Mouse (Mus musculus): Measurements from ENCODE around the gene Slc27a5. TPM values are rescaled to one million over a fixed set of nuclear protein-coding genes. Genes with fewer than 3 reads are reported as not detected.

Slc27a5 gene
- total RNA-seq (2021) = under 1 TPM in 1 of 2 experiments, not detected in 1; 0.34 TPM

DNA sequence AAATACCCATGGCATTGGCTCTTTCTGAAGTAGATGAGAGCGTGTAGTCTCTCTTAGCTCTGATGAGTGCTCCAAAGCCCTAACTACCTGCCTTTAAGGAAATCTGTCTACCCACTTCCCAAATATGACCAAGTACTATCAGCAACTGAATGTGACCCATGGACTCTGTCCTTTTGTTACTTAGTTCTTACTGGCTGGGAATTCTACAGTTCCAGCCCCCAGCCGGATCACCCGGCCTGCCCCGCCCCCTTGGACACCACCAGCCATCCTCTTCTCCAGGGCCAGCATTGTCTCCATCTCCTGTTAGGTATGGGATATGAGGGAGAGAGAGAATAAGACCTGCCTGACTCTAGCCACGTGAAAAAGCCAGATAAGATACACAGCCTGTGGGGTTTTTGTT is at the start of gene Slc27a5:
Gene Slc27a5, minus strand, starts transcription at position 140 of the 400 bp plus-strand sequence.
- DNase-seq (ENCODE audit: low spot score in 2 of 2) = no peak
- intact Hi-C loops (cut with DNase I) = no loop called here

DNA sequence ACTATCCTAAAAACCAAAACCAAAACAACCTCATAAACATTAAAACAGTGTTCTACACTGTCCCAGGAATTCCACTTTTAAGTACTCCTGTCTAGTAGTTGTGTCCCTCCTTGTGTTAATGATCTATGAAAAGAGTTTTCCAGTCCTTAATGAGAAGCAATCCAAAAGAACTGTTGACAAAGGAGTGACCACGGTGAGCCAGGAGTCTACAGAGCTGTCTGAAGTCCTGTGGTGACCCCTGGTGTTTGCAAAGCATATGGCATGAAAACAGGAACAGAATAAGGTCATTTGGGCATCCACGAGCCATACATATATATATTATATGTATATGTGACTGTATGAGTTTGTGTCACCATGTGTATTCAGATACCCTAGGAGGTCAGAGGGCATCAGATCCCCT is 48.1 kb upstream of the Slc27a5 start:
- no peak for DNase-seq (ENCODE audit: low spot score in 2 of 2)
- intact Hi-C loops (cut with DNase I) = loop anchor here (5.0 kb wide), 1 partner anchor 39 kb away; no protein-coding TSS in a partner anchor

DNA sequence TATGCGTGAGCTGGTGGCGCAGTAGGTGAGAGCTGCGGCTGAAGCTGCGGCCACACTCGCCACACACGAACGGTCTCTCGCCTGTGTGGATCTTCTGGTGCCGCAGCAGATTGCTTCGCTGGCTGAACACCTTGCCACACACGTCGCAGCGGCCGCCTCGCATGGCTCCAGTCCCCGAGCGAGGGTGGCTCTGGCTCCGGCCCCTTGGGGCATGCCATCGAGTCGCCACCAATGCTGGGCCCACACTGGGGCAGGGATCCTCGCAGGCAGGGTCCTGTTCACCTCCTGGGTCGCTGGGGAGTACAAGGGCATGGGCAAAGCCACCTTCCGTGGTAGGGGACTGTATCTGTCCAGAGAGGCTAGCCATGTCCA is 46.2 kb upstream of the Slc27a5 start:
- DNase-seq (ENCODE audit: low spot score in 2 of 2) = no peak
- intact Hi-C loops (cut with DNase I) = no loop called here

DNA sequence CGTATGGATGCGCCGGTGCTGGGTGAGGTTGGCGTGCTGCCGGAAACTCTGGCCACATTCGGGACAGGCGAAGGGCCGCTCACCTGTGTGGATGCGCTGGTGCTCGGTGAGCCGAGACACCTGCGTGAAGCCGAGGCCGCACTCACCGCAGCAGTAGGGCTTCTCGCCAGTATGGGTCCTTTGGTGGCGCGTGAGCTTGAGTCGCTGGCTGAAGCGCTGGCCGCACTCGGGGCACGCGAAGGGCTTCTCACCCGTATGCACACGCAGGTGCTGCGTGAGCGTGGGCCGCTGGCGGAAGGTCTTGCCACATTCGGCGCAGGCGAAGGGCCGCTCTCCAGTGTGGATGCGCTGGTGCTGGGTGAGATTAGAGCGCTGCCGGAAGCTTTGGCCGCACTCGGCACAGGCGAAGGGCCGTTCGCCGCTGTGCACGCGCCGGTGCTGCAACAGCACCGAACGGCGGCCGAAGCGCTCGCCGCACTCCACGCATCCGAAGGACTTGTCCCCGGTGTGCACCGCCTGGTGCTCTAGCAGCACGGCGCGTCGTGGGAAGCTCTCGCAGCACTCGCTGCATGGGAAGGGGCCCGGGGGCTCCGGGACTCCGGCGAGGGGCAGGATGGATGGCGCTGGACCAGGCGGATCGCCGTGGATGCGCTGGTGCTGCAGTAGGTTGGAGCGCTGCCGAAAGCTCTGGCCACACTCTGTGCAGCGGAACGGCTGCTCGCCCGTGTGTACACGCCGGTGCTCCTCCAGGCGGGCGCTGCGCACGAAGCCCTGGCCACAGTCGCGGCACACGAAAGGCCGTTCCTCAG is 45.7 kb upstream of the Slc27a5 start:
- intact Hi-C loops (cut with DNase I) = no loop called here

DNA sequence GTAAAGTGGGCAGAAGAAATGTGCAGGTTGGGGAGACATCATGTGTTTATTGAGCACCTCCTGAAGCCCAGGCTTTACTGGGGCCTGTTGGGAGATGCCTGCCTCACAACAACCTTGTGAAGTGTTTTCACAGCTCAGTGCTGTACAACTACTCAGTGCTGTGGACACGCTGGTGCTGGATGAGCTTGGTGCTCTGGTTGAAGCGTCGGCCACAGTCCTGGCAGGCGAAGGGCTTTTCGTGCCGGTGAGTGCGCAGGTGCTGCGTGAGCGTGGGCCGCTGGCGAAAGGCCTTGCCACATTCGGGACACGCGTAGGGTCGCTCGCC is 45.1 kb upstream of the Slc27a5 start:
- intact Hi-C loops (cut with DNase I) = no loop called here
- DNase-seq (ENCODE audit: low spot score in 2 of 2) = no peak

More for the DNA sequence above, 45.7 kb upstream of the Slc27a5 start:
- DNase-seq (ENCODE audit: low spot score in 2 of 2) = peak; percentile 67 to 69

DNA sequence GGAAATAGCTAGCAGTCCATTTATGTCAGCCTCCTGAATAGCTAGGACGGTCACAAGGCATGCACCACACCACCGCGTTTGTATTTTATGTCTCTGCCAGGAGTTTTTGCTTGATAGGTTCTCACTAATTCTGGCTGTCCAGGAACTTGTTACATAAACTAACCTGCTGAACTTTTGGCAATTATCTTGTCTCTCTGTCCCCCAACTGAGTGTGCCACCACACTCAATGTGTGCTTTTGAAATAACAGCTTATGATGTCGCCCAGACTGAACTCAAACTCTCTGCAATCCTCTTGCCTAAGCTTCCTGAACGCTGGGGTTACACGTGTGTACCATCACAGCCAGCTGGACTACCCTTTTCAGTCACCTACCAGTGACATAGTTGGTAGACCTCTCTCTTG is 44.5 kb upstream of the Slc27a5 start:
- intact Hi-C loops (cut with DNase I) = no loop called here
- no peak for DNase-seq (ENCODE audit: low spot score in 2 of 2)

DNA sequence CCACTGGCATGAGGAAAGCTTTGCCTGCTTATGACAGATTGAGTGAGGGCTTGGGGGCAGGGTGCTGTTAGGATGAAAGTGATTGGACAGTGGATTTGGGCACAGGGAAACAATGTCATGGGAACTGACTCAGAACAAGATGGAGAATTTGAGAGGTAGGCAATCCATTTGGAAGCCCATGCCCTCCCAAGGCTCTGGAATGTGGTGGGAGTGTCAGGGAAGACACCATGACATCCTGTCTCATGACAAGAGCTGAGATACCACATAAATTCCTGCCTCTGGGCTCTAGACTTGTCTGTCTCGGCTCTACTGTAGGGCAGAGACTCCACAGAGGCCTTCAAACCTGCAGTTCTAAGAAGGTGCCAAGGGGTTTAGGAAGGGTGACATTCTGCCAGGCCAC is 43.3 kb upstream of the Slc27a5 start:
- DNase-seq (ENCODE audit: low spot score in 2 of 2) = no peak

DNA sequence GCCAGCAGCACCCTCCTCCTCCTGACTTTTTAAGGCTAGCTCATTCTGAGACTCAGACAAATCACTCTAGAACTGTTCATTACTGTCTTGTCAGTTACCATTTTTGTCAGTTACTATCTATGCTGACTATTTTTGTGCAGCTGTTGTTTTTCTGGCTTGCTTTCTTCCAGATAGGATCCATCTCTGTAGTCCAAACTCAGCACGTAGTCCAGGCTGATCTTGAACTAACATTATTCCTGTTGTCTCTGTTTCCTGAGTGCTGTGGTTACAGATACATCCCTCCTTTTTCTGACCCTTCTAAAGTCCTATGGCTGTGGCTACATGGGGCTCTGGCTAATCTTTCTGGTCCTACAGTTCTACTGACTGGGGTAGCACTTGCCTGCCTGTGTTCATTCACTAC is 41.2 kb upstream of the Slc27a5 start:
- intact Hi-C loops (cut with DNase I) = loop anchor here (2.0 to 10.0 kb wide), 2 partner anchors 14 to 224 kb away; partner anchors contain the start of gene Zfp329
- no peak for DNase-seq (ENCODE audit: low spot score in 2 of 2)

More for the DNA sequence above, 43.3 kb upstream of the Slc27a5 start:
- intact Hi-C loops (cut with DNase I) = no loop called here

DNA sequence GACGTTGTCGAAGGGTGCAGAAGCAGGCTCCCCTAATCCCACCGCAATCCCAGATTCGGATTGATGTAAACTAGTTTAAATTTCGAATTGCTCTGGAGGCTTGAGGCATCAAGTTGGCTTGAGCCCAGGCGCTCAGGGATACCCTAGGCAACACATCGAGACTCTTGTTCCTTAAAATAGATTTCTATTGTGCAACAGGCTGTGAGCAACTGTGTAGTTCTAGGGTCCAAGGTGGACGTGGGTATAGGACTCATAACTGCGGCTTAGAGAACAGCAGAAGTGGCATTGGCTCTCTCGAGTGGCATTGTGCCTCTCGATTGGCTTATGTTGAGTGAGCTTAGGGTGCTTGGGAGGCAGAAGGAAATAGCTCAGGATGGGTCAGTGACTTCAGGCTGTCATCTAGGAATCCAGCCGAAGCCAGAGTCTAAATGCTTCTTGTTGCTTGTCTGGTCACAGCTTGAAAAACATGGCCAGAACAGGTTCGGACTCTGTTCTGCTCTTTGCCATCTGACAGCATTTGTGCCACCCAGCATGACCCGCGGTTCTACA is 40.7 kb upstream of the Slc27a5 start:
- intact Hi-C loops (cut with DNase I) = loop anchor here (2.0 to 10.0 kb wide), 2 partner anchors 14 to 224 kb away; partner anchors contain the start of gene Zfp329
- no peak for DNase-seq (ENCODE audit: low spot score in 2 of 2)

DNA sequence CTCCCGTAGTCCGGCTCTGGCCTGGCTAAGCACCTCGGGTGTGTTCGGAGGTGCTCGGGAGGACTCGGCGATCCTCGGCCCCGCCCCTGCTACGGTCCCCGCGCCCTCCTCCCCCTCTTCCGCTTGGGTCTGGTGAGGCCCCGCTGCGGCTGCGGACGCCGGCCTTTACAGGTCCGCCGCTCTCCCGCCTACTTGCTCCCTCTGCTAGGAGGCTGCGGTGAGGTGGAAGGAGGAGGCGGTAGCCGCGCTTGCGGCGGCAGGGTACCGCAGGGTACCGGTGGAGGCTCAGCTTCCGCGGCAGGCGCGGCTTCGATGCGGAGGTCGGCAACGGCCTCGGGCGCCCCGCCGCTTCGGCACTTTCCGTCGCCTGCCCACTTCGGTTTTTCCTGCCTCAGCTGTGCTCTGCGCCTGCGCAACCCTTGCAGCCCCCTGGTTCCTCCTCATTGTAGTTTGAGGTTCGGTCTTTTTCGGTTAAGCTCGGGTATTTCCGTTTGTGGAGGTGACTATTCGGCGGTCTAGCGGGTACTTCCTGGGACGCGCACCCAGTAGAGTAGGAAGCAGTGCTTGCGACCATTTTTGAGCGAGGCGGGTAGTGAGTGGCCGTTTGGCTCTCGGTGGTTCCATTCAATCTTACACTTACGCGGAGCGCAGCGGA is 40.0 kb upstream of the Slc27a5 start, which contains the start of gene Ube2m:
Gene Ube2m, minus strand, starts transcription at position 375 of the 655 bp plus-strand sequence.
- peak; percentile 98 to 99 for DNase-seq (ENCODE audit: low spot score in 2 of 2)
- intact Hi-C loops (cut with DNase I) = loop anchor here (2.0 to 10.0 kb wide), 2 partner anchors 15 to 223 kb away; partner anchors contain the start of gene Zfp329

DNA sequence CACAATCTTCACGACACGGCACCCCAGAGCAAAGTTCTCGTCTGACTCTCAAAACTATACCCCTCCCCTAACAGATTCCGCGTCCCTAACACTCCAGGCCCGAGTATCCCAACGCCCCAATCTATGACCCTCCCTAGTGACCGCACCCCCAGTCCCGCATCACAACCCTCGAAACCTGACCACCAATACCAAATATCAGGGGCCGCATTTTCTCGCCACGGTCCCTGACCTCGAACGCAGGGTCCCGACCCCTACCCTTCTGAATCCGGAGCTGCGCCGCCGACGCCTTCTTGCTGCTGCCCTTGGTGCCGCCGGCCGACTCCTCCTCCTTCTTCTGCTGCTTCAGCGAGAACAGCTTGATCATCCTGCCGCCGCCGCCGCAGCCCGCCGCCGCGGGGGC is 39.4 kb upstream of the Slc27a5 start:
- intact Hi-C loops (cut with DNase I) = loop anchor here (10.0 kb wide), 1 partner anchor 223 kb away; the partner anchor contains the start of gene Zfp329
- DNase-seq (ENCODE audit: low spot score in 2 of 2) = peak in 1 of 2 experiments; percentile 64

DNA sequence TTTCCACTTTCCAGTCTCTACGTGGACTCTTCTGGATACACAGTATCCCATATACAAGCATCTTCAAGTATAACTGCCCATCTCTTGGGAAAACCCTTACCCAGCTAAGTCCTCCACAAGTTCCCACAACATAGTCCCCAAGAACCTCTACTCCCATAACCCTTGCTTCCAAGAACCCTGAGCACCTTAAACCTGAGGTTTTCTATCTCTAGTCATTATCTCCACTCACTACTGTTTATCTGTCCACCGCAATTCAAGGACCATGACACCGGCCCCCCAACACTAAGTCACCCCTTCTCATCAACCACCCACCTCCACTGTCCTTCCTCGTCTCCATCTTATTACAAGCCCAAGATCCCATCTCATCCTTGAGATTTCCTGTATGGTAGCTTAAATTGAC is 38.8 kb upstream of the Slc27a5 start:
- intact Hi-C loops (cut with DNase I) = loop anchor here (10.0 kb wide), 1 partner anchor 222 kb away; the partner anchor contains the start of gene Zfp329

DNA sequence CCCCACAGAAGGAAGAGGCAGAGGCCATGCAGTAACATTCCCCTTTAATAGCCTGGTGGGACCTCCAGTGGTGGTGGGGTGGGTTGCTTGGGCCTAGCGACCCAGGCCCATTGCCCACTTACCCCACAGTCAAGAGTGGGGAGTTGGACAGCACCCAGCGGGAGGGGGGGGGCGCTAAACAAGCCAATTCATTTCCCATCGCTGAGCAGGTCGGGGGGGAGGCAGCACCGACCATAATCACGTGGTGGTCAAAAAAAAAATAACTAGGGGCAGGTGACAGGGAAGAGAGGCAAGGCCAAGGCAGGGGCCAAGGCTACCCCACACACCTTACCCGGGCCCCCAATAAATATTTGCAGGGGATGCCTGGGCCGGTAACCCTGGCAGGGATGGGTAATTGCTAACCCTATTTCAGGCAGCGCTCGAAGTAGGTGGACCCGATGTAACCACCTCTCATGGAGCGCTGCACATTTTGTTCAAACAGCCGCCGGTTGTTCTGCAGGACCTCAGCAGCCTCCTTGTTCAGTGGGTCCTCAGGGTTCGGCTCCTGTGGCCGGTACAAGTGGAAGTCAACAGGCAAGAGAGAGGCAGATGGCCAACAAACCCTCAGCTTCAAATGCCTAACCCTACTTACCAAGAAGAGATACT is 37.3 kb upstream of the Slc27a5 start:
- DNase-seq (ENCODE audit: low spot score in 2 of 2) = no peak
- intact Hi-C loops (cut with DNase I) = loop anchor here (10.0 kb wide), 1 partner anchor 221 kb away; the partner anchor contains the start of gene Zfp329

More for the DNA sequence above, 38.8 kb upstream of the Slc27a5 start:
- DNase-seq (ENCODE audit: low spot score in 2 of 2) = no peak

DNA sequence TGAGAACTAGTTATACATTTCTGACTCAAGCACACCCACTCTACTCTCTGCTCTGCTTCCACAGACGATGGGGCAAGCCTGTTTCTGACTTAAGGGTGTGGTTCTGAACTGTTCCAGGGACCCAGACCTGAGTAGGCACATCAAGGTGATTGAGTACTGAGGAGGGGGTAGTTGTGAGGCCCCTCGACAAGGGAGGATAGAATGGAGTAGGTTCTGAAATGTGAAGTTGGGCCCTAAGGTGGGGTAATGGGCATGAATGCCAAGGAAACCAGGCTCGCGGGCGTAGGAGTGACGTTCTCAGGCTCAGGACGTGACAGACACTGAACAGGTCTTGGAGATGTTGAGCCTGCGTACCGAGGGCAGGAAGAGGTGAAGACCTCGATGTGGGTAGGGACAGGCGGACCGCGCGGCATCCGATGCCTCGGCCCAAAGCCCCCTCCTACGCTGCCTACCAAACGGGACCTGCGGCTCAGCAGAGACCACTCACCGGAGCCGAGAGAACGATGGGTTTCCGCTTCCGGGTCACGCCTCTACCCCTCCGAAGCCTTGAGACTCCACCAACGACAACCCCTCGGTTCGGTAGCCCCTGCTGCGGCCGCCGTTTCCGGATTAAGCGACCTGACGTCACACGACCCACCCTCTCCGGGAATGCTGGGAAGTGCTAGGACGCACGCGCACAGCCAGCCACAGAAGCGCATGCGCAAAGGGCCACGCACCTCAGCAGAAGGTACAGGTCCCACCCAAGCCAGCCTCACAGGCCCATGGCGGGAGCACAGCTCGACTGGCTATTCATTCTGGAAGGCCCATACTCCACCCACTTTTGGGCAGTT is 36.4 kb upstream of the Slc27a5 start, which contains the start of gene Chmp2a:
Gene Chmp2a, minus strand, starts transcription at position 660 of the 830 bp plus-strand sequence.
- peak; percentile 98 for DNase-seq (ENCODE audit: low spot score in 2 of 2)
- intact Hi-C loops (cut with DNase I) = loop anchor here (5.0 to 10.0 kb wide), 3 partner anchors 57 to 220 kb away; partner anchors contain the start of genes Rps5, Zfp329 and Zfp446

DNA sequence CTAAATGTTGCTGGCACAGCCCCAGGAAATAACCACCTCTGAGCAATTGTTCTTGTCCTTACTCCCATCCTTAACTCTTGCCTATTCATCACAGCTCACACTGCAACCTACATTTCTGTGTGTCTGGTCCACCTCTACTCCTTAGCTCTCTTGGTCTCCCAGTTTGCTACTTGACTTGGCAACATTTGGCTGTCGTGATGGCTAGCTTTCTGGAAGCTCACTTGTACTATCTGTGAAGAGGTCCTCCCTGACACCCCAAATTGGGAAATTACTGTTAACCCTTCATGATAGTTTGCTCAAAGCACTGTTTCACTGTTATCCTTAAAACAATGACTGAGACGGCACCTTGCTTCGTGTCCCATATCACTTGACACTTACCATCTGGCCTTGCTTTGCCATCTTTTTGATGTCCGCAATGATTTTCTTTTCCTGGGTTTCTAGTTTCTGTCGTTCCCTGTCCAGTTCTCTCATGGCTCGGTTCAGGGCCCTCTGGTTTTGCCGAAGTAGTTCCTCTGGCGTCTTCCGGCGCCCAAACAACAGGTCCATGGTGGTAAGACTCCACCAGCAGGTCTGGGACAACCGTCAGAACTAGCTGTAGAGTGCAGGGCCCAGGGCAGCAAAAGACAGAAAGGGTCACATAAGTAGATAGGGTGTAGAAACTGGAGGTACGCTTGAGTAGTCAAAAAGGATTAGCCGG is 35.6 kb upstream of the Slc27a5 start:
- no peak for DNase-seq (ENCODE audit: low spot score in 2 of 2)
- intact Hi-C loops (cut with DNase I) = loop anchor here (5.0 to 10.0 kb wide), 3 partner anchors 56 to 219 kb away; partner anchors contain the start of genes Rps5, Zfp329 and Zfp446

DNA sequence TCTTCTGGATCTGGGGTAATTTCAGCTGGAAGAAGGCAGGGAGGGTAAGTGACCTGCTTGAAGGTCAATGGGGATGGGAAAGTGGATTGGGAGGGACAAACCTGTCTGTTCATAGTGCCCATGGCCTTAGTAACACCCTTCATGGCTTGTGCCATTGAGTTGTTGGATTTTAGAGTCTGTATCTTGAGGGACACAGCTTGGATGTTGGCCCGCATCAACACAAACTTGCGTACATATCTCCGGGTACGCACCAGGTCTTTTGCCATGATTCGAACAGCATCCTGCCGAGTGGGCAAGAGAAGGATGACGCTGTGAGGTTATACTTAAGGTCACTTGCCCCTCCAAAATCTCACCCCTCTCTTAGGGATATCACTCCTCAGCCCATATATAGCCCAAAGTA is 34.5 kb upstream of the Slc27a5 start:
- no peak for DNase-seq (ENCODE audit: low spot score in 2 of 2)
- intact Hi-C loops (cut with DNase I) = loop anchor here (5.0 to 10.0 kb wide), 3 partner anchors 55 to 218 kb away; partner anchors contain the start of genes Rps5, Zfp329 and Zfp446

DNA sequence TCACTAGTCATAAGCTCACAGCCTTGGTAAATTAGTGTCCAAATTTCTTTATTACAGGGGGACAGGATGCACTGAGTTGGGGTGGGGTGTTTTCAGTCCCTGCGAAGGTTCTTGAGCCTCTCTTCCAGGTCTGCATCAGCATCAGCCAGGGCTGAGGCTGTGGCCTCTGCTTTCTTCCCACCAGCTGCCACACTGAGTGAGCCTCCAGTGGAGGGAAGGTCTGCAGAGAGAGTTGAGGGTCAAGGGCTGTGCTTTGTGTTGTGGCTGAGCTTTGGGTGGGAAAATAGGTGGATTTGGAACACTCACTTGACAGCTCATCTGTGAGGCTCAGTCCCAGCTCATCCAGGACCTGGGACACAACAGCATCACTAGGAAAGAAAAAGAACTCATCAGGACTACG is 34.0 kb upstream of the Slc27a5 start:
- intact Hi-C loops (cut with DNase I) = loop anchor here (5.0 to 10.0 kb wide), 3 partner anchors 55 to 217 kb away; partner anchors contain the start of genes Rps5, Zfp329 and Zfp446
- DNase-seq (ENCODE audit: low spot score in 2 of 2) = no peak

DNA sequence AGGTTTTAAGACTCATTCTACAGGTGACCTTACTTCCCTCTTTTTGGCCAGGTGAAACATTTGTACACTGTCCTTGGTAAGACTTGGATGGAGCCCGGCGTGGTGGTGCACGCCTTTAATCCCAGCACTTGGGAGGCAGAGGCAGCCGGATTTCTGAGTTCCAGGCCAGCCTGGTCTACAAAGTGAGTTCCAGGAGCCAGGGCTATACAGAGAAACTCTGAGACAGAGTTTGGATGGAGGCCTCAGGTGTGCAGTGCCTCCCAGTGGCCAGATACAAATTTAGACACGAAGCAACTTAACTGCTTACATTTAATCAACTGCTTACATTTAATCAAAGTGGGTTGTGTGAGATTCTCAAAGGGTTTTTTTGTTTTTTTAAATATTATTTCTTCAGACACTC is 33.1 kb upstream of the Slc27a5 start:
- DNase-seq (ENCODE audit: low spot score in 2 of 2) = no peak
- intact Hi-C loops (cut with DNase I) = loop anchor here (5.0 to 10.0 kb wide), 3 partner anchors 54 to 216 kb away; partner anchors contain the start of genes Rps5, Zfp329 and Zfp446
